Mouse (Mus musculus): Measurements from ENCODE around the gene Ciz1. TPM values are rescaled to one million over a fixed set of nuclear protein-coding genes. Genes with fewer than 3 reads are reported as not detected.

Ciz1 gene
- total RNA-seq, 2 experiments from 2014 or later: 75.3 to 92.7 TPM

GRCm38 (mm10) chr2:32324322-32324721 is 27.8 kb upstream of the Ciz1 start:
- TF ChIP-seq CTCF (conservative IDR thresholded peaks at IDR 0.05): peak; percentile 66
- no peak overlapping the region; the same call in 1 of the 2 replicates for H3K27ac ChIP-seq
- no peak for DNase-seq (ENCODE audit: low spot score in 2 of 2)
- no peak overlapping the region for H3K4me3 ChIP-seq

- DNase-seq (ENCODE audit: low spot score in 2 of 2): no peak
- Histone ChIP-seq H3K27ac (peak overlapping the region; percentile 1; the same call in 1 of the 2 replicates), H3K4me3 (no peak overlapping the region)
- no peak for TF ChIP-seq CTCF (conservative IDR thresholded peaks at IDR 0.05)
Measured at GRCm38 (mm10) chr2:32325342-32325741, 26.8 kb upstream of the Ciz1 start.

- no peak for TF ChIP-seq CTCF (conservative IDR thresholded peaks at IDR 0.05)
- no peak overlapping the region for H3K4me3 ChIP-seq
- H3K27ac ChIP-seq: peak overlapping the region; percentile 85
- no peak for DNase-seq (ENCODE audit: low spot score in 2 of 2)
Measured at GRCm38 (mm10) chr2:32327200-32327599, 24.9 kb upstream of the Ciz1 start.

GRCm38 (mm10) chr2:32328911-32329460 is 23.1 kb upstream of the Ciz1 start:
- H3K4me3 ChIP-seq: no peak overlapping the region
- TF ChIP-seq CTCF (conservative IDR thresholded peaks at IDR 0.05): no peak
- no peak for DNase-seq (ENCODE audit: low spot score in 2 of 2)
- peak overlapping the region; percentile 85 for H3K27ac ChIP-seq

GRCm38 (mm10) chr2:32329531-32329930 is 22.6 kb upstream of the Ciz1 start:
- TF ChIP-seq CTCF (conservative IDR thresholded peaks at IDR 0.05): no peak
- DNase-seq (ENCODE audit: low spot score in 2 of 2): no peak
- Histone ChIP-seq H3K27ac (peak overlapping the region; percentile 85), H3K4me3 (no peak overlapping the region)

GRCm38 (mm10) chr2:32332159-32332558 is 20.0 kb upstream of the Ciz1 start:
- Histone ChIP-seq H3K4me3 (no peak overlapping the region), H3K27ac (peak overlapping the region; percentile 73)
- TF ChIP-seq CTCF (conservative IDR thresholded peaks at IDR 0.05): no peak
- no peak for DNase-seq (ENCODE audit: low spot score in 2 of 2)

- no peak for TF ChIP-seq CTCF (conservative IDR thresholded peaks at IDR 0.05)
- DNase-seq (ENCODE audit: low spot score in 2 of 2): no peak
- H3K27ac ChIP-seq: peak overlapping the region; percentile 73
- H3K4me3 ChIP-seq: no peak overlapping the region
Measured at GRCm38 (mm10) chr2:32335888-32336287, 16.2 kb upstream of the Ciz1 start.

GRCm38 (mm10) chr2:32339912-32340642 is 12.1 kb upstream of the Ciz1 start:
- no peak for DNase-seq (ENCODE audit: low spot score in 2 of 2)
- peak overlapping the region; percentile 94 for H3K27ac ChIP-seq
- no peak for TF ChIP-seq CTCF (conservative IDR thresholded peaks at IDR 0.05)

GRCm38 (mm10) chr2:32340836-32341633 is 11.1 kb upstream of the Ciz1 start:
- Histone ChIP-seq H3K27ac (peak overlapping the region; percentile 94), H3K4me3 (no peak overlapping the region)
- no peak for TF ChIP-seq CTCF (conservative IDR thresholded peaks at IDR 0.05)
- peak in 1 of 2 experiments; percentile 73 for DNase-seq (ENCODE audit: low spot score in 2 of 2)

More at GRCm38 (mm10) chr2:32339912-32340642, 12.1 kb upstream of the Ciz1 start:
- H3K4me3 ChIP-seq: no peak overlapping the region

- Histone ChIP-seq H3K4me3 (peak overlapping the region; percentile 11; the same call in 1 of the 2 replicates), H3K27ac (peak overlapping the region; percentile 94)
- no peak for TF ChIP-seq CTCF (conservative IDR thresholded peaks at IDR 0.05)
- DNase-seq (ENCODE audit: low spot score in 2 of 2): no peak
Measured at GRCm38 (mm10) chr2:32341634-32341939, 10.5 kb upstream of the Ciz1 start.

- Histone ChIP-seq H3K4me3 (peak overlapping the region; percentile 11; the same call in 1 of the 2 replicates), H3K27ac (peak overlapping the region; percentile 94)
- TF ChIP-seq CTCF (conservative IDR thresholded peaks at IDR 0.05): no peak
- DNase-seq (ENCODE audit: low spot score in 2 of 2): no peak
Measured at GRCm38 (mm10) chr2:32342039-32342438, 10.1 kb upstream of the Ciz1 start.

GRCm38 (mm10) chr2:32342539-32343350 is 9.4 kb upstream of the Ciz1 start:
- peak; percentile 66 to 87 for DNase-seq (ENCODE audit: low spot score in 2 of 2)
- H3K27ac ChIP-seq: peak overlapping the region; percentile 94

More at GRCm38 (mm10) chr2:32342539-32343350, 9.4 kb upstream of the Ciz1 start:
- H3K4me3 ChIP-seq: no peak overlapping the region
- TF ChIP-seq CTCF (conservative IDR thresholded peaks at IDR 0.05): no peak
